In the genomic region with DNA sequence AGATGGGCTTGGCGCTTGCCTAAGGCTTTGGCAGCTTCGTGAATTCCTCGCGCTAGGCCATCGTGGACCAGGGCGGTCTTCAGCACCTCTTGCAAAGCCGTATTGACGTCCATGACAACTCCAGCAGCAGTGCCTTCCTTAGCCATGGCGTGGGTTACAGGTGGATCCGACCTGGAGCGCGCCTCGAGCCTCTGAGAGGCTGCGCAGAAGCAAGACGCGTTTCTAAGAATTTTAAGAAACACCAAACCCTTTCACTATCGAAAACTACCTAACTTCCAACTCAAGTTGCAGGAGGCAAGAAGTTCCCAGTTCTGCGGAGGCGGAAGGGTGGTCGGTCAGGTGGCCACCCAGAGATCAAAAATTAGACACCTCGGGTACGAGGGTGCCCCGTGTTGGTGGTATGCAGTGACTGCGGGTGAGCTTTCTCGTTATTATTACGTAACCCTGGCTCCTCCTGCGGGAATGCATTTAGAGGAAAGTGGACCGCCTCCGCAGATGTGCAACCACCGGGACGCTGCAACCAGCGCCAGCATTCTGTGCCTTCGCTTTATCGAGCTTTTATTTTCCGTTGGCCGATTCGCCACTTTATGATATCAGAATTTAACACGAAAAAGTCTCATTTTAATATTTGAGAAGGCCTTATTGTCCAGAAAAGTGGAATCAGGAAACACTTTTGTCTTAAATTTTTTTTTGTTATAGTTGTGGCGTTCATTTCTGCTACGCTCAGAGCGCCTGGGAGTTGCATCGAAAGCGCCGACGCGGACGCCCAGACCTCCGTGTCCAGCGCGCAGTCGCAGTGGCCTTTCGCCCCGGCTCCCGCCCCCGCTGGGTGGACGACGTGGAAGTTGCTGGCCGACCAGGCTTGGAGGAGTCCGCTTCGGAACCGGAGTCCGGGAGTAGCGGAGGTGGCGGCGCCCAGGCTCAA, we compare ENCODE assay signal across 7 mouse cellular contexts. TPM values are rescaled to one million over a fixed set of nuclear protein-coding genes. Genes with fewer than 3 reads are reported as not detected.
DNase-seq lines count a peak whose midpoint lies in the region; ATAC-seq lines count a peak whose summit lies in the region.

A gene (plus strand): TSS at position 288 of the 925 bp plus-strand sequence.

- H3K9me3 ChIP-seq in embryonic facial prominence, embryonic 10.5 days: no peaks in the 10 kb centered on the region
- no peaks in the 10 kb centered on the region for H3K9me3 ChIP-seq in limb, embryonic 10.5 days (replicated peaks)
- H3K9me3 ChIP-seq in midbrain, embryonic 13.5 days: no peaks in the 10 kb centered on the region

- H3K27me3 ChIP-seq in embryonic facial prominence, embryonic 10.5 days (replicated peaks; ENCODE audit: low read depth, poor library complexity, severe bottlenecking): no peaks in the 10 kb centered on the region
- H3K27me3 ChIP-seq in limb, embryonic 10.5 days (ENCODE audit: low read depth, poor library complexity, severe bottlenecking): no peaks in the 10 kb centered on the region
- H3K27me3 ChIP-seq in midbrain, embryonic 13.5 days: peaks cover 6% of the 10 kb centered on the region

- WGBS in embryonic facial prominence, embryonic 10.5 days: under 1% methylated on average over 65 of the region's 65 CpGs
- WGBS in limb, embryonic 10.5 days: under 1% methylated on average over 65 of the region's 65 CpGs
- under 1% methylated on average over 65 of the region's 65 CpGs for WGBS in midbrain, embryonic 13.5 days

- H3K36me3 ChIP-seq in embryonic facial prominence, embryonic 10.5 days (replicated peaks): peaks cover 5% of the 10 kb centered on the region
- peaks cover 6% of the 10 kb centered on the region for H3K36me3 ChIP-seq in limb, embryonic 10.5 days
- no peaks in the 10 kb centered on the region for H3K36me3 ChIP-seq in midbrain, embryonic 13.5 days

- peak within 1 kb of the TSS; percentile 95 for H3K4me3 ChIP-seq in embryonic facial prominence, embryonic 10.5 days
- H3K4me3 ChIP-seq in limb, embryonic 10.5 days: peak within 1 kb of the TSS; percentile 94
- peak within 1 kb of the TSS; percentile 99 for H3K4me3 ChIP-seq in midbrain, embryonic 13.5 days (replicated peaks)

- ATAC-seq in granulocyte monocyte progenitor cell, adult 5-6 weeks (replicated peaks; ENCODE audit: poor library complexity, severe bottlenecking): peak; percentile 89
- ATAC-seq in midbrain, embryonic 13.5 days: peak; percentile 97

- peak; percentile 98 for DNase-seq in adrenal gland, postnatal 10 days
- DNase-seq in embryonic facial prominence, embryonic 10.5 days (ENCODE audit: low spot score): peak; percentile 92
- peak; percentile 89 for DNase-seq in kidney, adult 11 months
- peak; percentile 92 for DNase-seq in limb, embryonic 10.5 days (ENCODE audit: low spot score)
- DNase-seq in spleen, adult 12 weeks (ENCODE audit: low spot score): peak; percentile 78

- H3K4me2 ChIP-seq in midbrain, embryonic 13.5 days (replicated peaks): peak within 1 kb of the TSS; percentile 92

- H3K27ac ChIP-seq in embryonic facial prominence, embryonic 10.5 days (replicated peaks): peak within 1 kb of the TSS; percentile 89
- H3K27ac ChIP-seq in limb, embryonic 10.5 days: peak within 1 kb of the TSS; percentile 92
- H3K27ac ChIP-seq in midbrain, embryonic 13.5 days: peak within 1 kb of the TSS; percentile 41

- peaks cover 11% of the 10 kb centered on the region for H3K4me1 ChIP-seq in embryonic facial prominence, embryonic 10.5 days
- peaks cover 11% of the 10 kb centered on the region for H3K4me1 ChIP-seq in limb, embryonic 10.5 days
- H3K4me1 ChIP-seq in midbrain, embryonic 13.5 days (replicated peaks): peaks cover 18% of the 10 kb centered on the region

- peak within 1 kb of the TSS; percentile 95 for H3K9ac ChIP-seq in midbrain, embryonic 13.5 days (replicated peaks)

RNA-seq across cellular contexts. Expression of the gene that starts here (rescaled TPM):
- 10 to 100 TPM; 94.6 to 96.3 TPM for total RNA-seq in adrenal gland, postnatal 10 days (2021)
- polyA plus RNA-seq in embryonic facial prominence, embryonic 10.5 days (2016; fragmentation: Nextera tagmentation; extraction: Ambion mirVana): 152 and 156 TPM in 2 replicates
- 82.8 and 86.9 TPM in 2 replicates for total RNA-seq in granulocyte monocyte progenitor cell, adult 5-6 weeks (2014; fragmentation: Nextera tagmentation)
- 105 and 108 TPM in 2 replicates for total RNA-seq in granulocyte monocyte progenitor cell, adult 5-6 weeks (2017)
- 149 and 174 TPM in 2 replicates for polyA plus RNA-seq in limb, embryonic 10.5 days (2016; fragmentation: Nextera tagmentation; extraction: Ambion mirVana)
- 135 and 150 TPM in 2 replicates for polyA plus RNA-seq in midbrain, embryonic 13.5 days (2015; fragmentation: Nextera tagmentation; extraction: Ambion mirVana)

Comparison
In these comparisons a context has a peak if more than half of its experiments do, and no peak if none do; other contexts are left out.
1. Peak in every context shown above with its lines: DNase-seq, ATAC-seq, H3K4me3 ChIP-seq and H3K27ac ChIP-seq.
2. H3K27ac ChIP-seq: peak in every context shown above with its lines; median percentile 92 in limb, embryonic 10.5 days; 89 in embryonic facial prominence, embryonic 10.5 days; 41 in midbrain, embryonic 13.5 days.